Mouse (Mus musculus): ENCODE measurements around the gene Trappc13.

GRCm38 (mm10) chr13:104145646-104146045 is 32.6 kb downstream of the Trappc13 start:
- TF ChIP-seq POLR2A (IDR thresholded peaks at IDR 0.05; ENCODE audit: low read depth, low read length) (no peak), CTCF (conservative IDR thresholded peaks at IDR 0.05; ENCODE audit: insufficient read depth, insufficient read length, low read depth, low read length) (no peak)

Data from kidney, adult 2 months (tissue).